Mouse (Mus musculus) liver, embryonic 14.5 days (tissue): Measurements from ENCODE around the gene S100a10. TPM values are rescaled to one million over a fixed set of nuclear protein-coding genes. Genes with fewer than 3 reads are reported as not detected.

Source experiments
- ATAC-seq: fragments of 200-750 bp; cut with Nextera tagmentation; 2 replicates; pipeline ENCODE4 v1.8.0; 2017; ENCODE audit warnings: moderate number of reproducible peaks, mild to moderate bottlenecking, moderate library complexity; ENCODE audit not compliant: insufficient read depth
- DNase-seq, 3 experiments: peaks; one replicate each; pipeline ENCODE4 v3.0.0-alpha.2; 2012 to 2013; ENCODE audit warnings: low read depth in 3 of 3, low spot score in 3 of 3
- H3K27ac ChIP-seq: fragments of 300-500 bp; sonication (generic); 2 replicates; pipeline ENCODE4 v1.5.1; 2014; ENCODE audit warnings: moderate library complexity, mild to moderate bottlenecking, control low read depth, inconsistent platforms
- H3K27me3 ChIP-seq: fragments of 300-500 bp; sonication (generic); 2 replicates; pipeline ENCODE4 v1.6.1; 2014; ENCODE audit warnings: mild to moderate bottlenecking, low read length, moderate library complexity; ENCODE audit not compliant: control insufficient read depth, insufficient read depth
- H3K36me3 ChIP-seq: fragments of 300-500 bp; sonication (generic); replicated peaks from 2 replicates; pipeline ENCODE4 v1.6.1; 2014; ENCODE audit warnings: low read depth; ENCODE audit not compliant: control insufficient read depth, insufficient read depth
- H3K4me1 ChIP-seq, 2 experiments: fragments of 200-500 bp in 1 of 2; fragments of 300-500 bp in 1 of 2; sonication (generic) in 1 of 2; replicated peaks; 2 replicates each; pipeline ENCODE4 v1.6.1; 2012 to 2014; ENCODE audit warnings: antibody characterized with exemption in 1 of 2, inconsistent platforms in 1 of 2, low read length in 1 of 2; ENCODE audit not compliant: control insufficient read depth in 2 of 2, insufficient read depth in 2 of 2
- H3K4me2 ChIP-seq: fragments of 300-500 bp; sonication (generic); 2 replicates; pipeline ENCODE4 v1.6.1; 2014; ENCODE audit warnings: low read depth, mild to moderate bottlenecking, control low read depth, moderate library complexity
- H3K4me3 ChIP-seq, 2 experiments: fragments of 200-500 bp in 1 of 2; fragments of 300-500 bp in 1 of 2; sonication (generic) in 1 of 2; 2 replicates each; pipeline ENCODE4 v1.5.1; 2012 to 2014; ENCODE audit warnings: low read depth in 2 of 2, low read length in 2 of 2, mild to moderate bottlenecking in 2 of 2, control low read depth in 1 of 2, inconsistent platforms in 1 of 2, moderate library complexity in 1 of 2; ENCODE audit not compliant: insufficient read depth in 1 of 2
- H3K9ac ChIP-seq: fragments of 300-500 bp; sonication (generic); replicated peaks from 2 replicates; pipeline ENCODE4 v1.6.1; 2014; ENCODE audit warnings: mild to moderate bottlenecking, control low read depth, moderate library complexity
- H3K9me3 ChIP-seq: fragments of 300-500 bp; sonication (generic); 2 replicates; pipeline ENCODE4 v1.6.1; 2016; ENCODE audit warnings: low read length, mixed read lengths; ENCODE audit not compliant: control insufficient read depth
- CTCF ChIP-seq: IDR thresholded peaks from 2 replicates; pipeline ENCODE4 v1.5.1; 2016; ENCODE audit warnings: antibody characterized with exemption, low read depth, control low read depth
- EP300 ChIP-seq: IDR thresholded peaks from 2 replicates; pipeline ENCODE4 v1.6.1; 2016; ENCODE audit warnings: antibody characterized with exemption, low read depth
- WGBS: fragments of 180-500 bp; shearing (Covaris S2); extraction: QIAGEN DNeasy Blood & Tissue Kit; methylation state at CpG from one replicate; pipeline ENCODE4 v1.1.7; 2014; ENCODE audit not compliant: insufficient replicate concordance; 5-methylcytosine and 5-hydroxymethylcytosine counted together
- polyA plus RNA-seq, 2 experiments: library from polyadenylated mRNA; depleted of rRNA in 1 of 2; stranded (reverse) in 1 of 2; unstranded in 1 of 2; fragments of >200 nt; fragmentation: Nextera tagmentation in 1 of 2; extraction: Ambion mirVana in 1 of 2; gene quantifications; 2 replicates each; pipeline versions ENCODE4 v1.2.1 to v1.2.3; 2012 to 2014

Gene S100a10
- polyA plus RNA-seq, 2 experiments: 25.0 to 57.8 TPM

- H3K4me1 ChIP-seq: peaks cover 0 to under 1% of the 10 kb centered on the region in 2 experiments; a peak in 1 of 4 replicates
- H3K9me3 ChIP-seq: no peaks in the 10 kb centered on the region
- TF ChIP-seq CTCF (no peak), EP300 (no peak)
- H3K27ac ChIP-seq: no peak overlapping the region
- ATAC-seq (no peak), DNase-seq (no peak)
- no peak overlapping the region for H3K9ac ChIP-seq
- H3K4me3 ChIP-seq: no peak overlapping the region
- no peaks in the 10 kb centered on the region for H3K27me3 ChIP-seq
- H3K36me3 ChIP-seq: no peaks in the 10 kb centered on the region
- H3K4me2 ChIP-seq: no peak overlapping the region
- WGBS: 49% methylated on average over 1 of the region's 1 CpGs
Observed at GRCm38 (mm10) chr3:93511036-93511435, 43.8 kb upstream of the S100a10 start.

GRCm38 (mm10) chr3:93511801-93512200, 43.1 kb upstream of the S100a10 start:
- Histone ChIP-seq H3K36me3 (no peaks in the 10 kb centered on the region), H3K4me3 (no peak overlapping the region), H3K27me3 (no peaks in the 10 kb centered on the region), H3K9ac (no peak overlapping the region), H3K9me3 (no peaks in the 10 kb centered on the region), H3K4me2 (no peak overlapping the region), H3K4me1 (no peaks in the 10 kb centered on the region), H3K27ac (no peak overlapping the region)
- 81% methylated on average over 1 of the region's 1 CpGs for WGBS
- no peak for DNase-seq
- no peak for ATAC-seq
- no peak for TF ChIP-seq CTCF
- no peak for TF ChIP-seq EP300

GRCm38 (mm10) chr3:93512386-93513101, 42.3 kb upstream of the S100a10 start:
- ATAC-seq: no peak

GRCm38 (mm10) chr3:93514628-93515027, 40.3 kb upstream of the S100a10 start:
- DNase-seq: no peak
- WGBS: 62% methylated on average over 3 of the region's 3 CpGs
- no peak for ATAC-seq

More at GRCm38 (mm10) chr3:93512386-93513101, 42.3 kb upstream of the S100a10 start:
- DNase-seq: no peak
- Histone ChIP-seq H3K27me3 (no peaks in the 10 kb centered on the region), H3K36me3 (no peaks in the 10 kb centered on the region), H3K9ac (no peak overlapping the region), H3K4me3 (no peak overlapping the region), H3K4me2 (no peak overlapping the region), H3K27ac (no peak overlapping the region), H3K4me1 (no peaks in the 10 kb centered on the region), H3K9me3 (no peaks in the 10 kb centered on the region)
- TF ChIP-seq CTCF (no peak), EP300 (no peak)
- 54% methylated on average over 7 of the region's 7 CpGs for WGBS

GRCm38 (mm10) chr3:93517343-93517742, 37.5 kb upstream of the S100a10 start:
- ATAC-seq: no peak
- 46% methylated on average over 2 of the region's 2 CpGs for WGBS
- no peak overlapping the region for H3K27ac ChIP-seq
- H3K9me3 ChIP-seq: no peaks in the 10 kb centered on the region
- DNase-seq: no peak
- H3K4me3 ChIP-seq: no peak overlapping the region
- H3K4me1 ChIP-seq: peaks cover 0 to 4% of the 10 kb centered on the region in 2 experiments; a peak in 1 of 4 replicates
- H3K4me2 ChIP-seq: no peak overlapping the region
- no peaks in the 10 kb centered on the region for H3K27me3 ChIP-seq
- TF ChIP-seq EP300 (no peak), CTCF (no peak)
- H3K36me3 ChIP-seq: no peaks in the 10 kb centered on the region
- no peak overlapping the region for H3K9ac ChIP-seq

More at GRCm38 (mm10) chr3:93514628-93515027, 40.3 kb upstream of the S100a10 start:
- no peaks in the 10 kb centered on the region for H3K9me3 ChIP-seq
- H3K4me3 ChIP-seq: no peak overlapping the region
- H3K4me2 ChIP-seq: no peak overlapping the region
- H3K9ac ChIP-seq: no peak overlapping the region
- no peaks in the 10 kb centered on the region for H3K36me3 ChIP-seq
- no peak for TF ChIP-seq EP300
- no peaks in the 10 kb centered on the region for H3K4me1 ChIP-seq
- no peaks in the 10 kb centered on the region for H3K27me3 ChIP-seq
- no peak overlapping the region for H3K27ac ChIP-seq
